Mouse (Mus musculus) neural tube, embryonic 11.5 days (tissue): ENCODE measurements around the gene Pdcd1lg2. TPM values are rescaled to one million over a fixed set of nuclear protein-coding genes. Genes with fewer than 3 reads are reported as not detected.

Experiments
- ATAC-seq: fragments of 200-750 bp; cut with Nextera tagmentation; 2 replicates; pipeline ENCODE4 v1.8.0; 2017; ENCODE audit warnings: moderate number of reproducible peaks, mild to moderate bottlenecking, moderate TSS enrichment, moderate library complexity; ENCODE audit not compliant: insufficient read depth, low FRiP score, low TSS enrichment
- DNase-seq: peaks from one replicate; pipeline ENCODE4 v3.0.0-alpha.2; 2015; ENCODE audit warnings: low spot score
- H3K27ac ChIP-seq: fragments of 300-500 bp; sonication (generic); 2 replicates; pipeline ENCODE4 v1.5.1; 2014; ENCODE audit warnings: low read depth, mild to moderate bottlenecking, low read length
- H3K27me3 ChIP-seq: fragments of 300-500 bp; sonication (generic); 2 replicates; pipeline ENCODE4 v1.6.1; 2014; ENCODE audit warnings: mild to moderate bottlenecking, low read length, mixed read lengths; ENCODE audit not compliant: control insufficient read depth, insufficient read depth
- H3K36me3 ChIP-seq: fragments of 300-500 bp; sonication (generic); 2 replicates; pipeline ENCODE4 v1.6.1; 2014; ENCODE audit warnings: mild to moderate bottlenecking, low read length, moderate library complexity, mixed read lengths; ENCODE audit not compliant: control insufficient read depth, insufficient read depth
- H3K4me1 ChIP-seq: fragments of 300-500 bp; sonication (generic); 2 replicates; pipeline ENCODE4 v1.6.1; 2014; ENCODE audit warnings: low read length, mixed read lengths; ENCODE audit not compliant: control insufficient read depth, insufficient read depth
- H3K4me2 ChIP-seq: fragments of 300-500 bp; sonication (generic); 2 replicates; pipeline ENCODE4 v1.6.1; 2014; ENCODE audit warnings: low read depth, mild to moderate bottlenecking, moderate library complexity
- H3K4me3 ChIP-seq: fragments of 300-500 bp; sonication (generic); 2 replicates; pipeline ENCODE4 v1.5.1; 2014; ENCODE audit warnings: low read depth, low read length
- H3K9ac ChIP-seq: fragments of 300-500 bp; sonication (generic); 2 replicates; pipeline ENCODE4 v1.6.1; 2014; ENCODE audit warnings: mild to moderate bottlenecking, low read length
- H3K9me3 ChIP-seq: fragments of 300-500 bp; sonication (generic); 2 replicates; pipeline ENCODE4 v1.6.1; 2016; ENCODE audit warnings: low read length; ENCODE audit not compliant: control insufficient read depth
- WGBS: fragments of 180-500 bp; shearing (Covaris S2); extraction: QIAGEN DNeasy Blood & Tissue Kit; methylation state at CpG from one replicate; pipeline ENCODE4 v1.1.7; 2014; 5-methylcytosine and 5-hydroxymethylcytosine counted together
- polyA plus RNA-seq: library from polyadenylated mRNA; unstranded; fragments of >200 nt; fragmentation: Nextera tagmentation; extraction: Ambion mirVana; gene quantifications from 2 replicates; pipeline ENCODE4 v1.2.1, GENCODE M21; 2014

Gene Pdcd1lg2
- polyA plus RNA-seq, 1 experiment from 2014 or later: not detected

- WGBS: 89% methylated on average over 4 of the region's 4 CpGs
- DNase-seq (no peak), ATAC-seq (no peak)
- no peak overlapping the region for H3K4me2 ChIP-seq
- H3K27me3 ChIP-seq: no peaks in the 10 kb centered on the region
- no peaks in the 10 kb centered on the region for H3K36me3 ChIP-seq
- no peaks in the 10 kb centered on the region for H3K9me3 ChIP-seq
- no peak overlapping the region for H3K4me3 ChIP-seq
- H3K27ac ChIP-seq: no peak overlapping the region
- H3K4me1 ChIP-seq: 0 out of 2 replicates have a peak, but pooled peaks cover 4% of the 10 kb centered on the region
- no peak overlapping the region for H3K9ac ChIP-seq
These were observed 64.5 kb downstream of the Pdcd1lg2 start for GRCm38 (mm10) chr19:29475210-29475620.

GRCm38 (mm10) chr19:29478598-29478997 lies 67.9 kb downstream of the Pdcd1lg2 start:
- Histone ChIP-seq H3K27ac (no peak overlapping the region), H3K9ac (no peak overlapping the region), H3K4me3 (no peak overlapping the region), H3K27me3 (no peaks in the 10 kb centered on the region), H3K4me1 (no peaks in the 10 kb centered on the region), H3K9me3 (no peaks in the 10 kb centered on the region), H3K36me3 (no peaks in the 10 kb centered on the region), H3K4me2 (no peak overlapping the region)
- 34% methylated on average over 4 of the region's 4 CpGs for WGBS
- ATAC-seq (no peak), DNase-seq (no peak)

- WGBS: 72% methylated on average over 6 of the region's 6 CpGs
- Histone ChIP-seq H3K4me2 (no peak overlapping the region), H3K36me3 (no peaks in the 10 kb centered on the region), H3K4me1 (no peaks in the 10 kb centered on the region), H3K27ac (no peak overlapping the region), H3K4me3 (no peak overlapping the region), H3K9me3 (no peaks in the 10 kb centered on the region), H3K9ac (no peak overlapping the region), H3K27me3 (no peaks in the 10 kb centered on the region)
- ATAC-seq (no peak), DNase-seq (no peak)
These were observed 70.9 kb downstream of the Pdcd1lg2 start for GRCm38 (mm10) chr19:29481578-29481977.

- WGBS: 75% methylated on average over 5 of the region's 5 CpGs
- Histone ChIP-seq H3K4me3 (no peak overlapping the region), H3K4me1 (no peaks in the 10 kb centered on the region), H3K27ac (no peak overlapping the region), H3K9me3 (no peaks in the 10 kb centered on the region), H3K27me3 (no peaks in the 10 kb centered on the region), H3K36me3 (no peaks in the 10 kb centered on the region), H3K9ac (no peak overlapping the region), H3K4me2 (no peak overlapping the region)
- DNase-seq (no peak), ATAC-seq (no peak)
These were observed 71.4 kb downstream of the Pdcd1lg2 start for GRCm38 (mm10) chr19:29482148-29482547.

GRCm38 (mm10) chr19:29482637-29483036 lies 71.9 kb downstream of the Pdcd1lg2 start:
- ATAC-seq: no peak
- H3K27me3 ChIP-seq: no peaks in the 10 kb centered on the region
- H3K9me3 ChIP-seq: no peaks in the 10 kb centered on the region
- no peak for DNase-seq
- no peak overlapping the region for H3K27ac ChIP-seq
- H3K36me3 ChIP-seq: no peaks in the 10 kb centered on the region
- WGBS: 75% methylated on average over 3 of the region's 3 CpGs
- H3K9ac ChIP-seq: no peak overlapping the region
- H3K4me1 ChIP-seq: no peaks in the 10 kb centered on the region
- H3K4me2 ChIP-seq: no peak overlapping the region
- no peak overlapping the region for H3K4me3 ChIP-seq

GRCm38 (mm10) chr19:29483386-29483785 lies 72.7 kb downstream of the Pdcd1lg2 start:
- Histone ChIP-seq H3K36me3 (no peaks in the 10 kb centered on the region), H3K9ac (no peak overlapping the region), H3K9me3 (no peaks in the 10 kb centered on the region), H3K4me2 (no peak overlapping the region), H3K4me1 (no peaks in the 10 kb centered on the region), H3K4me3 (no peak overlapping the region), H3K27me3 (no peaks in the 10 kb centered on the region), H3K27ac (no peak overlapping the region)
- 72% methylated on average over 2 of the region's 2 CpGs for WGBS
- no peak for DNase-seq
- ATAC-seq: no peak

GRCm38 (mm10) chr19:29484537-29484936 lies 73.8 kb downstream of the Pdcd1lg2 start:
- no peaks in the 10 kb centered on the region for H3K27me3 ChIP-seq
- no peak for ATAC-seq
- 68% methylated on average over 2 of the region's 2 CpGs for WGBS
- H3K9me3 ChIP-seq: no peaks in the 10 kb centered on the region
- no peaks in the 10 kb centered on the region for H3K36me3 ChIP-seq
- no peak overlapping the region for H3K27ac ChIP-seq
- no peak for DNase-seq
- H3K4me2 ChIP-seq: no peak overlapping the region
- no peak overlapping the region for H3K4me3 ChIP-seq
- H3K4me1 ChIP-seq: no peaks in the 10 kb centered on the region
- H3K9ac ChIP-seq: no peak overlapping the region

- H3K36me3 ChIP-seq: no peaks in the 10 kb centered on the region
- H3K4me3 ChIP-seq: no peak overlapping the region
- no peaks in the 10 kb centered on the region for H3K4me1 ChIP-seq
- 85% methylated on average over 3 of the region's 3 CpGs for WGBS
- no peaks in the 10 kb centered on the region for H3K27me3 ChIP-seq
- no peak overlapping the region for H3K27ac ChIP-seq
- H3K9ac ChIP-seq: no peak overlapping the region
- H3K4me2 ChIP-seq: no peak overlapping the region
- DNase-seq (no peak), ATAC-seq (no peak)
- no peaks in the 10 kb centered on the region for H3K9me3 ChIP-seq
These were observed 74.7 kb downstream of the Pdcd1lg2 start for GRCm38 (mm10) chr19:29485257-29485948.

- no peak for ATAC-seq
- no peaks in the 10 kb centered on the region for H3K36me3 ChIP-seq
- H3K4me1 ChIP-seq: no peaks in the 10 kb centered on the region
- H3K27ac ChIP-seq: no peak overlapping the region
- 89% methylated on average over 7 of the region's 7 CpGs for WGBS
- DNase-seq: no peak
- H3K9ac ChIP-seq: no peak overlapping the region
- no peaks in the 10 kb centered on the region for H3K27me3 ChIP-seq
- no peak overlapping the region for H3K4me3 ChIP-seq
- H3K9me3 ChIP-seq: no peaks in the 10 kb centered on the region
- no peak overlapping the region for H3K4me2 ChIP-seq
These were observed 76.0 kb downstream of the Pdcd1lg2 start for GRCm38 (mm10) chr19:29486545-29487206.
